Mouse (Mus musculus) ES-Bruce4 (cell line): Measurements from ENCODE around the gene Nomo1.

Experiments used
- CTCF ChIP-seq: IDR thresholded peaks from one replicate; pipeline ENCODE4 v1.8.1; 2011; ENCODE audit warnings: low read depth, low read length
- EP300 ChIP-seq: IDR thresholded peaks from 2 replicates; pipeline ENCODE4 v1.6.1; 2011; ENCODE audit warnings: low read depth, low read length; ENCODE audit not compliant: insufficient read depth
- POLR2A ChIP-seq: IDR thresholded peaks from one replicate; pipeline ENCODE4 v1.8.1; 2011; ENCODE audit warnings: low read length; ENCODE audit not compliant: insufficient read depth

DNA sequence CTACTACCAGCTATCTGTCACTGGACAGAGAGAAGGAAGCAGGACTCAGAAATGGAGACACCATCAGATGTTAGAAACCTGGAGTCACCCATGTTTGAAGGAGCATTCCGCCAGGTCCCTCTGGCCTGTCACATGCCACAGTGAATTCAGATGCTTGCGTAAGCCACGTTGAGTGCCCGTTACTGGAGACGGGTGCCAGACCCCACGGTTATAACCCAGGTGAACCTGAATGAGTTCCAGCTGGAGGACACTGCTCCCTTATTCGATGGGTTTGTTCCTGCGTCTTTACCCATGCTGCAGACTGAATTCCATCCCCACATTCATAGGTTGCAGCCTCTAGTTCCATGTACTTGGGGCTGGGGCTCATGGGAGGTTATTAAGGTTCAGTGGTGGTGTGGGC is 70.3 kb downstream of the Nomo1 start:
- TF ChIP-seq EP300 (no peak), POLR2A (no peak), CTCF (no peak)
